Mouse (Mus musculus) limb, embryonic 14.5 days (tissue): ENCODE data around the gene Pex11a. TPM values are rescaled to one million over a fixed set of nuclear protein-coding genes. Genes with fewer than 3 reads are reported as not detected.
"Not testable (repeated sequence)": the region's sequence is repeated elsewhere in the genome, so short reads cannot be mapped to it uniquely, and the experiment has no call there.

Source experiments
- ATAC-seq: fragments of 200-750 bp; cut with Nextera tagmentation; 2 replicates; pipeline ENCODE4 v1.8.0; 2017; ENCODE audit warnings: low read depth, moderate number of reproducible peaks, moderate TSS enrichment; ENCODE audit not compliant: low FRiP score
- DNase-seq: peaks from one replicate; pipeline ENCODE4 v3.0.0-alpha.2; 2015; ENCODE audit warnings: low spot score
- H3K27ac ChIP-seq: fragments of 300-500 bp; sonication (generic); replicated peaks from 2 replicates; pipeline ENCODE4 v1.5.1; 2014; ENCODE audit warnings: low read depth, mild to moderate bottlenecking, low read length, moderate library complexity, mixed read lengths
- H3K27me3 ChIP-seq: fragments of 300-500 bp; sonication (generic); 2 replicates; pipeline ENCODE4 v1.6.1; 2014; ENCODE audit warnings: low read length, mixed read lengths; ENCODE audit not compliant: control insufficient read depth, insufficient read depth
- H3K36me3 ChIP-seq: fragments of 300-500 bp; sonication (generic); 2 replicates; pipeline ENCODE4 v1.6.1; 2014; ENCODE audit warnings: mild to moderate bottlenecking, low read length, moderate library complexity, mixed read lengths; ENCODE audit not compliant: control insufficient read depth, insufficient read depth
- H3K4me1 ChIP-seq: fragments of 300-500 bp; sonication (generic); 2 replicates; pipeline ENCODE4 v1.6.1; 2014; ENCODE audit warnings: antibody characterized with exemption, low read length, mixed read lengths; ENCODE audit not compliant: control insufficient read depth, insufficient read depth
- H3K4me2 ChIP-seq: fragments of 300-500 bp; sonication (generic); replicated peaks from 2 replicates; pipeline ENCODE4 v1.6.1; 2014; ENCODE audit warnings: low read depth, mild to moderate bottlenecking, low read length, moderate library complexity; ENCODE audit not compliant: severe bottlenecking
- H3K4me3 ChIP-seq: fragments of 300-500 bp; sonication (generic); replicated peaks from 2 replicates; pipeline ENCODE4 v1.5.1; 2014; ENCODE audit warnings: low read length
- H3K9ac ChIP-seq: fragments of 300-500 bp; sonication (generic); 2 replicates; pipeline ENCODE4 v1.6.1; 2014; ENCODE audit warnings: mild to moderate bottlenecking, low read depth, low read length, moderate library complexity; ENCODE audit not compliant: severe bottlenecking
- H3K9me3 ChIP-seq: fragments of 300-500 bp; sonication (generic); 2 replicates; pipeline ENCODE4 v1.6.1; 2016; ENCODE audit warnings: low read length; ENCODE audit not compliant: control insufficient read depth
- POLR2A ChIP-seq: fragments of 200-500 bp; IDR thresholded peaks from 2 replicates; pipeline ENCODE4 v1.8.0; 2012; ENCODE audit warnings: inconsistent platforms, mild to moderate bottlenecking, moderate library complexity, borderline replicate concordance; ENCODE audit not compliant: insufficient read depth, insufficient read length; ENCODE audit errors: extremely low read depth
- WGBS: fragments of 180-500 bp; shearing (Covaris S2); extraction: QIAGEN DNeasy Blood & Tissue Kit; methylation state at CpG from one replicate; pipeline ENCODE4 v1.1.7; 2014; 5-methylcytosine and 5-hydroxymethylcytosine counted together
- polyA plus RNA-seq, 2 experiments: library from polyadenylated mRNA; depleted of rRNA in 1 of 2; stranded (reverse) in 1 of 2; unstranded in 1 of 2; fragments of >200 nt; fragmentation: Nextera tagmentation in 1 of 2; extraction: Ambion mirVana in 1 of 2; gene quantifications; 2 replicates each; pipeline versions ENCODE4 v1.2.1 to v1.2.3; 2012 to 2014

Gene Pex11a
- 9.0 TPM in 2 replicates for polyA plus RNA-seq (2012; rRNA removed)
- polyA plus RNA-seq (2014; fragmentation: Nextera tagmentation; extraction: Ambion mirVana): 10.1 and 10.3 TPM in 2 replicates

- 0 out of 2 replicates have a peak, but pooled peaks cover 5% of the 10 kb centered on the region for H3K36me3 ChIP-seq
- peak; percentile 90 for DNase-seq
- TF ChIP-seq POLR2A: 0 out of 2 replicates have a peak, but pooled peaks have one; percentile 21
- peak within 1 kb of the TSS; percentile 95 for H3K4me2 ChIP-seq
- ATAC-seq: peak; percentile 85
- no peaks in the 10 kb centered on the region for H3K9me3 ChIP-seq
- H3K27me3 ChIP-seq: no peaks in the 10 kb centered on the region
- no peak within 1 kb of the TSS for H3K27ac ChIP-seq
- peaks cover 4% of the 10 kb centered on the region for H3K4me1 ChIP-seq
- peak within 1 kb of the TSS; percentile 68 for H3K9ac ChIP-seq
- WGBS: 3% methylated on average over 41 of the region's 46 CpGs
- H3K4me3 ChIP-seq: peak within 1 kb of the TSS; percentile 79
These were observed at the start of gene Pex11a, which contains the start of gene Wdr93 for GRCm38 (mm10) chr7:79742659-79743536. Gene Pex11a (minus strand): TSS chr7:79743131. Gene Wdr93 (plus strand): TSS chr7:79743163.

GRCm38 (mm10) chr7:79789812-79790211 lies 46.9 kb upstream of the Pex11a start:
- not testable (repeated sequence) for H3K9me3 ChIP-seq, H3K27ac ChIP-seq, H3K4me1 ChIP-seq, DNase-seq, H3K36me3 ChIP-seq, H3K9ac ChIP-seq, H3K4me2 ChIP-seq, ATAC-seq, H3K4me3 ChIP-seq
- H3K27me3 ChIP-seq: peaks cover 39% of the 10 kb centered on the region
- 26% methylated on average over 2 of the region's 2 CpGs for WGBS

GRCm38 (mm10) chr7:79786295-79786694 lies 43.4 kb upstream of the Pex11a start:
- H3K36me3 ChIP-seq: no peaks in the 10 kb centered on the region
- peaks cover 5% of the 10 kb centered on the region for H3K27me3 ChIP-seq
- 22% methylated on average over 6 of the region's 6 CpGs for WGBS
- ATAC-seq (0 out of 2 replicates have a peak, but pooled peaks have one; percentile 37), DNase-seq (peak; percentile 69)
- no peak overlapping the region for H3K27ac ChIP-seq
- no peak overlapping the region for H3K4me3 ChIP-seq
- H3K4me2 ChIP-seq: no peak overlapping the region
- no peaks in the 10 kb centered on the region for H3K4me1 ChIP-seq
- no peak for TF ChIP-seq POLR2A
- H3K9me3 ChIP-seq: no peaks in the 10 kb centered on the region
- H3K9ac ChIP-seq: no peak overlapping the region

- Histone ChIP-seq H3K27me3 (no peaks in the 10 kb centered on the region), H3K4me1 (no peaks in the 10 kb centered on the region), H3K4me3 (no peak overlapping the region), H3K36me3 (no peaks in the 10 kb centered on the region), H3K9ac (no peak overlapping the region), H3K4me2 (no peak overlapping the region), H3K9me3 (no peaks in the 10 kb centered on the region), H3K27ac (no peak overlapping the region)
- 83% methylated on average over 2 of the region's 2 CpGs for WGBS
- TF ChIP-seq POLR2A: no peak
- no peak for ATAC-seq
- no peak for DNase-seq
These were observed 39.6 kb upstream of the Pex11a start for GRCm38 (mm10) chr7:79782516-79782855.

- no peaks in the 10 kb centered on the region for H3K36me3 ChIP-seq
- DNase-seq (no peak), ATAC-seq (no peak)
- no peak for TF ChIP-seq POLR2A
- no peaks in the 10 kb centered on the region for H3K9me3 ChIP-seq
- no peaks in the 10 kb centered on the region for H3K4me1 ChIP-seq
- H3K4me2 ChIP-seq: no peak overlapping the region
- H3K27me3 ChIP-seq: no peaks in the 10 kb centered on the region
- 80% methylated on average over 11 of the region's 11 CpGs for WGBS
- H3K27ac ChIP-seq: no peak overlapping the region
- no peak overlapping the region for H3K9ac ChIP-seq
- no peak overlapping the region for H3K4me3 ChIP-seq
These were observed 39.0 kb upstream of the Pex11a start for GRCm38 (mm10) chr7:79781826-79782515.
